Mouse (Mus musculus) heart, embryonic 15.5 days (tissue): ENCODE data around the gene Klhl31. TPM values are rescaled to one million over a fixed set of nuclear protein-coding genes. Genes with fewer than 3 reads are reported as not detected.

ENCODE experiments used
- ATAC-seq: fragments of 200-750 bp; cut with Nextera tagmentation; replicated peaks from 2 replicates; pipeline ENCODE4 v1.8.0; 2017; ENCODE audit warnings: low read depth, moderate TSS enrichment; ENCODE audit not compliant: insufficient number of reproducible peaks, insufficient read depth, low FRiP score
- H3K27ac ChIP-seq: fragments of 300-500 bp; sonication (generic); 2 replicates; pipeline ENCODE4 v1.5.1; 2015; ENCODE audit warnings: mild to moderate bottlenecking, inconsistent platforms
- H3K27me3 ChIP-seq: fragments of 300-500 bp; sonication (generic); 2 replicates; pipeline ENCODE4 v1.6.1; 2015; ENCODE audit warnings: inconsistent platforms
- H3K36me3 ChIP-seq: fragments of 300-500 bp; sonication (generic); 2 replicates; pipeline ENCODE4 v1.6.1; 2015; ENCODE audit warnings: mild to moderate bottlenecking, inconsistent platforms
- H3K4me1 ChIP-seq: fragments of 300-500 bp; sonication (generic); replicated peaks from 2 replicates; pipeline ENCODE4 v1.6.1; 2015; ENCODE audit warnings: inconsistent platforms
- H3K4me2 ChIP-seq: fragments of 300-500 bp; sonication (generic); 2 replicates; pipeline ENCODE4 v1.6.1; 2015; ENCODE audit warnings: inconsistent platforms, mild to moderate bottlenecking, moderate library complexity
- H3K4me3 ChIP-seq: fragments of 300-500 bp; sonication (generic); 2 replicates; pipeline ENCODE4 v1.5.1; 2015; ENCODE audit warnings: mild to moderate bottlenecking, inconsistent platforms
- H3K9ac ChIP-seq: fragments of 300-500 bp; sonication (generic); 2 replicates; pipeline ENCODE4 v1.6.1; 2015; ENCODE audit warnings: mild to moderate bottlenecking, inconsistent platforms
- H3K9me3 ChIP-seq: fragments of 300-500 bp; sonication (generic); replicated peaks from 2 replicates; pipeline ENCODE4 v1.6.1; 2016; ENCODE audit warnings: inconsistent platforms
- WGBS: fragments of 180-500 bp; shearing (Covaris S2); methylation state at CpG from one replicate; pipeline ENCODE4 v1.1.7; 2015; ENCODE audit warnings: mixed read lengths; 5-methylcytosine and 5-hydroxymethylcytosine counted together
- polyA plus RNA-seq: library from polyadenylated mRNA; unstranded; fragments of >200 nt; fragmentation: Nextera tagmentation; extraction: Ambion mirVana; gene quantifications from 2 replicates; pipeline ENCODE4 v1.2.1, GENCODE M21; 2015

The Klhl31 gene
- polyA plus RNA-seq, 1 experiment from 2014 or later = 52.1 TPM

DNA sequence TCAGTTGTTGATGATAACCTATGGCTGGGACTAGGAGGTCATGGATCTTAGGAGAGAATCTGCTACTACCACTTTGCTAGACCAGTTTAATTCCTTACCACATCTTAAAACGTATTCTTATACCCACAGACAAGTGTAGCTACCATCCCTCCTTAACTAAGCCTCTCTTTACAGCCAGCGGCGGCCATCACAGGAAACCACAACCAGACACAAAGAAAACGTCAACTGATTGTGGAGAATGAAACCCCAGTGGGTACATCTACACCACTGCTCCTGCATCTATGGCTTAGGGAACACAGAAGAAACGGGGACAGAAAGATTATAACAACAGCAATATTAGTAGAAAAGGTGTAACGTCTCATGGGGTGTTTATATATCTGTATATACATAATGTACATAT lies 29.0 kb upstream of the Klhl31 start:
- 70% methylated on average over 6 of the region's 6 CpGs for WGBS
- no peaks in the 10 kb centered on the region for H3K27me3 ChIP-seq
- ATAC-seq = no peak

DNA sequence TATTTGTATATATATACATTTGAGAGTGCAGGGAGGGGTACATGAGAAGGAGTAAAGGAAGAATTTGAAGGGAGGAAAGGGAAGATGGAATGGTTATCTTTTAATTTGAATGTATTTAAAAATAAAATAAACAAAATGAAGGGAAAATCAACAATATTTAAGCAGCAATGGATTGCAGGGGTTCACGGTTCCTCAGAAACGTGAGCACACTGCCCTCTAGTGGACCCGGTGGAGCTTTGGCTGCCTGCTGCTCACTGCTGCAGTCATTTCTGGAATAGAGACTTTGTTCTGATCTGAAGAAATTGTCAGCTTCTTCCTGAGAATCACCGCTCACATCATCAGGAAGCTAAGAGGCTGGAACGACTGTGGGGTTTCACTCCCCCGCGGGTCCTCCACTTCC lies 28.5 kb upstream of the Klhl31 start:
- no peak overlapping the region for H3K4me3 ChIP-seq
- no peak overlapping the region for H3K4me2 ChIP-seq
- H3K36me3 ChIP-seq = no peaks in the 10 kb centered on the region
- no peaks in the 10 kb centered on the region for H3K27me3 ChIP-seq
- no peaks in the 10 kb centered on the region for H3K9me3 ChIP-seq
- H3K9ac ChIP-seq = no peak overlapping the region
- H3K27ac ChIP-seq = no peak overlapping the region
- 20% methylated on average over 7 of the region's 7 CpGs for WGBS
- no peak for ATAC-seq
- no peaks in the 10 kb centered on the region for H3K4me1 ChIP-seq

More for the DNA sequence above, 29.0 kb upstream of the Klhl31 start:
- no peak overlapping the region for H3K4me2 ChIP-seq
- no peaks in the 10 kb centered on the region for H3K9me3 ChIP-seq
- H3K27ac ChIP-seq = no peak overlapping the region
- H3K36me3 ChIP-seq = no peaks in the 10 kb centered on the region
- no peak overlapping the region for H3K4me3 ChIP-seq
- no peaks in the 10 kb centered on the region for H3K4me1 ChIP-seq
- H3K9ac ChIP-seq = no peak overlapping the region

DNA sequence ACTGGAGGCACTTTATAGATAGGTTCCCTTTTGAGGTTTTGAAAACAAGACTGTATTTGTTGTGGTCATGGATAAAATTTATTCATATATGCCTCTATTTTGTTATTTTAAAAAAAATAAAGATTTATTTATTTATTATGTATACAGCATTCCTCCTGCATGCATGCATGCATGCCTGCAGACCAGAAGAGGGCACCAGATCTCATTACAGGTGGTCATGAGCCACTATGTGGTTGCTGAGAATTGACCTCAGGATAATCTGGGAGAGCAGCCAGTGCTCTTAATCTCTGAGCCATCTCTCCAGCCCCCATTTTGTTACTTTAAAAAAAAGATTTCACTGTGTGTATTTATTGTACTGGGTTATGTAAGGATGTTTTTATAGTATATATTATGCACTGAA lies 25.5 kb upstream of the Klhl31 start:
- no peaks in the 10 kb centered on the region for H3K36me3 ChIP-seq
- no peaks in the 10 kb centered on the region for H3K27me3 ChIP-seq
- no peak overlapping the region for H3K27ac ChIP-seq
- no peak for ATAC-seq
- H3K4me2 ChIP-seq = no peak overlapping the region
- H3K9ac ChIP-seq = no peak overlapping the region
- no peaks in the 10 kb centered on the region for H3K9me3 ChIP-seq
- H3K4me1 ChIP-seq = peaks cover 5% of the 10 kb centered on the region; the same call in 1 of the 2 replicates
- no peak overlapping the region for H3K4me3 ChIP-seq

DNA sequence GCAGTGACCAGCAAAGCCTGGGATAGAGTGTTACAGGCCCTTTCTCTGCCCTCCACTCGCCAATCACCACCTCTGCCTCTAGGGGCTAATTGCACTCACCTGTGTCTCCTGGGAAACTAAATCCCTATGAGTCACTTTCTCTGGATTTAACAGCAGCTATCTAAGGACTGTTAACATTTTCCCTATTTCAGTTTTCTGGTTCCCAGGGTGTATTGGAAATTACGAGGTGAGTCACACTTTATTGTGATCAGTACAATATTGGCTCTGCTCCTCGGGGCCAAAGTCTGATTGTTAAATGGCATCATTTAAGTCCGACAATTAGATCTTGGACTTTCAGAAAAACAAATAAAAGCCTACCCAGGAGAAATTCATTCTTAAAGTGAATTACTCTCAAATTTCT lies 24.0 kb upstream of the Klhl31 start:
- Histone ChIP-seq H3K27ac (no peak overlapping the region), H3K36me3 (no peaks in the 10 kb centered on the region), H3K27me3 (no peaks in the 10 kb centered on the region), H3K4me2 (no peak overlapping the region), H3K9ac (no peak overlapping the region), H3K4me1 (peaks cover 12% of the 10 kb centered on the region; the same call in 1 of the 2 replicates), H3K4me3 (no peak overlapping the region), H3K9me3 (no peaks in the 10 kb centered on the region)
- WGBS = 78% methylated on average over 4 of the region's 4 CpGs
- no peak for ATAC-seq

DNA sequence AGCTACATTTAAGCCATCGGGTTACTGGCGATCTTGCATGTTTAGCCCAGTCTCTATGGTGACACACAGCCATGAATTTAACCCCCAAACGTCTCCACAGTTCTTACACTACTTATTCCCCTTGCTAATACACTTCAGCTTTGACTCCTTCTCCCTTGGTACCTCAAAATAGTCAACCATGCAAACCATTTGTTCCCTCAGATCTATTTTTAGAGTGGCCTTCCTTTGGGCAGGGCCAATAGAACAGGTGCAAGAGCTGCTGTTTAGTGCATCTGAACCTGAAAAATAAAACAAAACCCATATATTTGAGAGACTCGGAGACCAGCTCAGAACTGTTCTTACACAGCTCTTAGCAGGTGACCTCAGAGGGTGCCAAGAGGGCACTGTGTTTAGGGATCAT lies 20.4 kb upstream of the Klhl31 start:
- H3K4me3 ChIP-seq = no peak overlapping the region
- no peak overlapping the region for H3K9ac ChIP-seq
- no peaks in the 10 kb centered on the region for H3K36me3 ChIP-seq
- no peak for ATAC-seq
- H3K9me3 ChIP-seq = no peaks in the 10 kb centered on the region
- peaks cover 24% of the 10 kb centered on the region for H3K4me1 ChIP-seq
- peak overlapping the region; percentile 43 for H3K27ac ChIP-seq
- H3K4me2 ChIP-seq = no peak overlapping the region
- H3K27me3 ChIP-seq = no peaks in the 10 kb centered on the region
- WGBS = 51% methylated on average over 4 of the region's 4 CpGs

DNA sequence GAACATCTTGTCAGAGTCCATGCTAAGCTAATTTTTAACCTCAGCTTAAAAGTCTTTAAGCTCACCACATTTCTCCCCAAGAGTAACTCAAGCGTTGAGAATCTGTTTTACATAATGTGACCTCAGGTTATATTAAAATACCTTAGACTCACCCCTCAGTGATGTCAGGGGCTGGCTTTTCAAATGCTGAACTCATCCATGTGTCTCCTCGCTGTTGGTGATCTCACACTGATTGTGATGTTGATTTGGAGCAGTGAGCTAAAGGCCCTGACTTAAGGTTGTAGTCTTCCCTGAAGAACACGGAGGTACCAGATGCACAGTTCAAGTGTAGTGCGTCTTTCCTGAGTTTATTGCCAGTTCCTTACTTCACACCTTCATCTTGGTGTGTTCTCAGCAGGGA lies 19.5 kb upstream of the Klhl31 start:
- no peak overlapping the region for H3K9ac ChIP-seq
- no peaks in the 10 kb centered on the region for H3K9me3 ChIP-seq
- no peak overlapping the region for H3K4me3 ChIP-seq
- 67% methylated on average over 4 of the region's 4 CpGs for WGBS
- H3K27me3 ChIP-seq = no peaks in the 10 kb centered on the region
- H3K36me3 ChIP-seq = no peaks in the 10 kb centered on the region
- ATAC-seq = no peak
- no peak overlapping the region for H3K27ac ChIP-seq
- peaks cover 24% of the 10 kb centered on the region for H3K4me1 ChIP-seq
- no peak overlapping the region for H3K4me2 ChIP-seq

DNA sequence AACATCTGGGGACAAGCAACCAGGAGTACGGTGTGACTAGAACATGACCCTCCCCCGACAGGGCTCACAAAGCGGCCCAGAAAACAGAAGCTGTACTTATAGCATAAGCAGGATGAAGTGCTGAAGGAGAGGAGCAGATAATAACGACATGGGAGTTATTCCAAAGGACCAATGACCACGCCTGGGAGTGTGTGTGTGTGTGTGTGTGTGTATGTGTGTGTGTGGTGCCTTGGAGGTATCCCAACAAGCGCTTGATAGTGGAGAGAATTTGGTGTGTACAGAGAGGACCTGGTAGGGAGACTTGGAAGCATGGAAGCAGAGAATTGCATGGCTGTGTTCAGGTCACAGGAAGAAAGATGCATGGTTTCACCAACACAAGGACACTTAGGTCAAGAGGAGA lies 18.5 kb upstream of the Klhl31 start:
- H3K27ac ChIP-seq = no peak overlapping the region
- no peak overlapping the region for H3K4me2 ChIP-seq
- H3K9ac ChIP-seq = no peak overlapping the region
- H3K4me1 ChIP-seq = peaks cover 25% of the 10 kb centered on the region
- WGBS = 41% methylated on average over 6 of the region's 6 CpGs
- H3K36me3 ChIP-seq = no peaks in the 10 kb centered on the region
- no peak for ATAC-seq
- no peak overlapping the region for H3K4me3 ChIP-seq
- no peaks in the 10 kb centered on the region for H3K27me3 ChIP-seq
- no peaks in the 10 kb centered on the region for H3K9me3 ChIP-seq

DNA sequence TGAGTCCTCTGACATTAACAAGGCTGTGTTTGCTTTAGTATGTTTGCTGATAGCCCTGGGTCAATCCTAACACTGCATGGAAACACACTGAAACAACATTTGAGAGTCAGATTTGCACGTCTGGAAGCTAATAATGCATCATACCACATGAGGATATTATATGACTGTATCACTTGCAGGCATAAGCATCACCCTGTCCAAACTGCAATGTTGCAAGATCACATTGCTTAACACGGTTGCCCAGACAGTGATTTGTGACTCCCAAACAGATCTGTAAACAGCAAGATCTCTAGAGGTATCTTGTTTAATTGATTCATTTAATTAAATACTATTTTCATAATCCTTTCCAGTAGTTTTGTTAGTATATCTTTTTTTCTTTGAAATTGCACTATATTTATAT lies 17.9 kb upstream of the Klhl31 start:
- Histone ChIP-seq H3K27me3 (no peaks in the 10 kb centered on the region), H3K9me3 (no peaks in the 10 kb centered on the region), H3K27ac (no peak overlapping the region), H3K9ac (no peak overlapping the region), H3K4me3 (no peak overlapping the region), H3K4me1 (peaks cover 27% of the 10 kb centered on the region), H3K36me3 (no peaks in the 10 kb centered on the region), H3K4me2 (no peak overlapping the region)
- no peak for ATAC-seq
- WGBS = 72% methylated on average over 2 of the region's 2 CpGs

DNA sequence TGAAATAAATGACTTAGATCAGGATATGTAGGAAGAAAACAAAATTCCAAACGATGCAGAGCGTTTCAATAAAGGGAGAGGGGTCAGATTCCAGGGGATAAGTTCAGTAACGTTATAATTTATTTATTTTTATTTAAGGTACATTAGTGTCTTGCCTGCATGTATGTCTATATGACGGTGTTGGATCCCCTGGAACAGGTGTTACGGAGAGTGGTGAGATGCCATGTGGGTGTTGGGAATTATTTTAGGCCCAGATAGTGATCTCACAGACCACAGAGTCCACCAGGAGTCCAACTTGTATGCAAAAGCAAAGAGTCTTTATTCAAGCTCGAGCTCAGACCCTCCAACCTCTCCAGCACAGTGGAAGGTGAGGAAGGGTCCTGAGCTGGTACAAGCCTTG lies 16.2 kb upstream of the Klhl31 start:
- WGBS = 87% methylated on average over 6 of the region's 6 CpGs

DNA sequence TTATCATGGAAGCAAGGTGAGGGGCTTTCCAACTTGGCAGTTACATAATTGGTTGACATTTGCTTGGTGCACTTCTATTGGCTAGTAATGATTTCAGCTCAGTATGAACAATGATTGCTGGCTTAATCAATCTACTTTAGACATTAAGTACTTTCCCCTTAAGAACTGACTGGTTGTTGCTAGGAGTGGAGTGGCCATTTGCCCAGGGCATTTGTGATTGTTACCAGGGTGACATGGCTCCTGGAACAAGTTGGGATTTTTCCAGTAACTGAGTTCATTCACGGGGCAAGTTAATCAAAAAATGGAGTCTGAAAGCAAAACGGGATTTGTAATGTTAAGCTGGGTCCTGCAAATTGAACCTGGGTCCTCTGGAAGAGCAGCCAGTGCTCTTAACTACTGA lies 15.8 kb upstream of the Klhl31 start:
- no peak overlapping the region for H3K4me3 ChIP-seq
- ATAC-seq = no peak
- peaks cover 25% of the 10 kb centered on the region for H3K4me1 ChIP-seq

More for the DNA sequence above, 16.2 kb upstream of the Klhl31 start:
- Histone ChIP-seq H3K4me1 (peaks cover 27% of the 10 kb centered on the region), H3K27ac (no peak overlapping the region), H3K9ac (no peak overlapping the region), H3K4me2 (no peak overlapping the region), H3K4me3 (no peak overlapping the region), H3K27me3 (no peaks in the 10 kb centered on the region), H3K9me3 (no peaks in the 10 kb centered on the region), H3K36me3 (no peaks in the 10 kb centered on the region)
- ATAC-seq = no peak

DNA sequence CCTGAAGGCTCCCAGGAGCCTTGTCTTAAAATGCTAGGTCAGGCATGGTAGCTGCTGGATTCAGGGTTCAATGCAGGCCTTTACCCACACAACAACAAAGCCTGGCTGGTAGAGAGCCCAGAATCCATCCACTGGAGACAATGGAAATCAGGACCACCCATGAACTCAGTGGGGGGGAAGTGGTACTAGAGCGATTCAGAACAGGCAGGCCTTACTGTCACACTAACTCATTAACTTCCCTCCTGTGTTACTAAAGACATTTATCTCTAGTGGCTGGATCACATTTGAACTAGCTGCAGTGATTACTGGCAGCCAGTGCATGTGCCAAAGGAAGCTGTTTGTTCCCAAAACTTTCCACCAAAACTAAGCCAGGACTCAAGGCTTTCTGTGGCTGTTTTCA lies 13.4 kb upstream of the Klhl31 start:
- Histone ChIP-seq H3K4me1 (peaks cover 13% of the 10 kb centered on the region), H3K9me3 (no peaks in the 10 kb centered on the region), H3K27me3 (no peaks in the 10 kb centered on the region), H3K27ac (no peak overlapping the region; the same call in 1 of the 2 replicates), H3K9ac (no peak overlapping the region), H3K4me2 (no peak overlapping the region), H3K4me3 (no peak overlapping the region), H3K36me3 (no peaks in the 10 kb centered on the region)
- no peak for ATAC-seq
- WGBS = 40% methylated on average over 1 of the region's 1 CpGs

More for the DNA sequence above, 15.8 kb upstream of the Klhl31 start:
- Histone ChIP-seq H3K9ac (no peak overlapping the region), H3K27me3 (no peaks in the 10 kb centered on the region), H3K36me3 (no peaks in the 10 kb centered on the region), H3K9me3 (no peaks in the 10 kb centered on the region), H3K4me2 (no peak overlapping the region), H3K27ac (no peak overlapping the region)
- WGBS = 37% methylated on average over 2 of the region's 2 CpGs

DNA sequence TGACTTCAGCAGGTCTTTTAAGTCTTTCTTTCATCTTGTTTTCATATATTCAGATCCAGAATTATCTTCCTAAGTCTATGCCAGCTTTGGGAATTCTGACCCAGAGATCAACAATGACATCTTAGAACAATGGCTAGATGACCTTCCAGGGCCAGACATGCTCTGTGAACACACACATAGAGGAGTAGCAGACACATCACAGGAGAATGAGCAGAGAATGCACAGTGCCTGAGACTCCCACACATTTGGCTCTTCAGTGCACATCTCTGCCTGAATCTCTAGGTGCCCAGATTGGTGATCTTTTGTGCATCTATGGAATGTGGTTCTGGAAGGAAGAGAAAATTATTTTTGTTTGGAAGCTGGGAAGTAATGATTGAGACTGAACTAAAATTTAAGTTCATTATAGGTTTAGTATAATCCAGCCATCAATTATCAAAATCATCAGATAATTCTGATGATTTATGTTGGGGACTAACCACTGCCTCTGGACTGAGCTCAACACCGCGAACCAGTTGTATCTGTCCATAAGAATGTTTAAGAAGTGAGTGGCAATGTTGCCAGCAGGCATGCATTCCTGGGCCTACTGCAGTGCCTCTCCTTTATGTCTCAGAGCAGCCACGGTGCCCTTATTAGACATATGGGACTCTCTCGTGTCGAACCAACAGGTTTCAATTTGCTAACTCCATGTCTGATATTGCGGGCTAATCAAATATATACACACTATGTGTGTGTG lies 12.8 kb upstream of the Klhl31 start:
- Histone ChIP-seq H3K27ac (no peak overlapping the region; the same call in 1 of the 2 replicates), H3K36me3 (no peaks in the 10 kb centered on the region), H3K4me3 (no peak overlapping the region), H3K9me3 (no peaks in the 10 kb centered on the region), H3K9ac (no peak overlapping the region), H3K4me2 (no peak overlapping the region), H3K4me1 (peaks cover 9% of the 10 kb centered on the region), H3K27me3 (no peaks in the 10 kb centered on the region)
- no peak for ATAC-seq
- WGBS = 77% methylated on average over 6 of the region's 6 CpGs
